In genomic region chr7:124707143-124707542, GRCm38 (mm10) we compare ENCODE assay signal across 24 mouse cellular contexts.
DNase-seq lines count a peak whose midpoint lies in the region; ATAC-seq lines count a peak whose summit lies in the region.
"Had no signal": no experiment of that assay in that cellular context is flagged by ENCODE, and none has a peak within 500 bp of the region (broad histone marks: within the 10 kb centered on the region; RNA-seq: fewer than 3 reads in every experiment).

No protein-coding gene starts in this region.

- peak; percentile 20 for DNase-seq in embryonic facial prominence, embryonic 14.5 days (ENCODE audit: low spot score)
- no peak for DNase-seq in embryonic facial prominence, embryonic 10.5 days (ENCODE audit: low spot score)
- peak; percentile 6 to 13 for DNase-seq in heart, adult 18-20 months
- DNase-seq in heart, adult 8-10 months (ENCODE audit: low spot score) = no peak
- DNase-seq in kidney, postnatal 25 days = no peak
- DNase-seq in kidney, postnatal 10 days = peak; percentile 13
- DNase-seq: adrenal gland, adult 8-10 months; adrenal gland, postnatal 25 days; cerebellum, adult 11-12 months; cerebellum, adult 8-10 months; cerebellum, postnatal 10 days; cerebellum, postnatal 36 days; embryo, embryonic 11 days; forebrain, postnatal 0 days; gastrocnemius, postnatal 10 days; heart, adult 2 months had no signal

- 42% methylated on average over 3 of the region's 3 CpGs for WGBS in embryonic facial prominence, embryonic 14.5 days
- 38% methylated on average over 3 of the region's 3 CpGs for WGBS in embryonic facial prominence, embryonic 10.5 days
- 17% methylated on average over 3 of the region's 3 CpGs for WGBS in kidney, embryonic 15.5 days
- 38% methylated on average over 3 of the region's 3 CpGs for WGBS in neural tube, embryonic 15.5 days

- no peaks in the 10 kb centered on the region for H3K4me1 ChIP-seq in embryonic facial prominence, embryonic 14.5 days (ENCODE audit: control insufficient read depth, insufficient read depth, low read length)
- H3K4me1 ChIP-seq in embryonic facial prominence, embryonic 10.5 days = no peaks in the 10 kb centered on the region
- peaks cover 13% of the 10 kb centered on the region for H3K4me1 ChIP-seq in kidney, embryonic 15.5 days
- H3K4me1 ChIP-seq in neural tube, embryonic 15.5 days = peaks cover 22% of the 10 kb centered on the region
- H3K4me1 ChIP-seq: embryonic facial prominence, embryonic 15.5 days had no signal

- no peaks in the 10 kb centered on the region for H3K9me3 ChIP-seq in embryonic facial prominence, embryonic 14.5 days (ENCODE audit: control insufficient read depth, low read length)
- H3K9me3 ChIP-seq in embryonic facial prominence, embryonic 10.5 days = no peaks in the 10 kb centered on the region
- H3K9me3 ChIP-seq in kidney, embryonic 15.5 days (replicated peaks) = no peaks in the 10 kb centered on the region
- no peaks in the 10 kb centered on the region for H3K9me3 ChIP-seq in neural tube, embryonic 15.5 days (replicated peaks)
- H3K9me3 ChIP-seq: embryonic facial prominence, embryonic 15.5 days; hindbrain, embryonic 12.5 days; hindbrain, embryonic 15.5 days had no signal

- H3K4me3 ChIP-seq in embryonic facial prominence, embryonic 14.5 days (ENCODE audit: low read depth, low read length) = no peak overlapping the region
- no peak overlapping the region for H3K4me3 ChIP-seq in embryonic facial prominence, embryonic 10.5 days
- no peak overlapping the region for H3K4me3 ChIP-seq in kidney, embryonic 15.5 days (replicated peaks)
- no peak overlapping the region for H3K4me3 ChIP-seq in neural tube, embryonic 15.5 days (replicated peaks)
- H3K4me3 ChIP-seq: embryonic facial prominence, embryonic 15.5 days; heart, adult 2 months; hindbrain, embryonic 12.5 days; hindbrain, embryonic 15.5 days had no signal

- H3K9ac ChIP-seq in embryonic facial prominence, embryonic 14.5 days (ENCODE audit: low read depth, low read length) = no peak overlapping the region
- no peak overlapping the region for H3K9ac ChIP-seq in kidney, embryonic 15.5 days
- no peak overlapping the region for H3K9ac ChIP-seq in neural tube, embryonic 15.5 days (replicated peaks)
- H3K9ac ChIP-seq: embryonic facial prominence, embryonic 15.5 days; forebrain, postnatal 0 days; hindbrain, embryonic 12.5 days; hindbrain, embryonic 15.5 days had no signal

- H3K27me3 ChIP-seq in embryonic facial prominence, embryonic 14.5 days (replicated peaks; ENCODE audit: control insufficient read depth, insufficient read depth, low read length) = no peaks in the 10 kb centered on the region
- no peaks in the 10 kb centered on the region for H3K27me3 ChIP-seq in embryonic facial prominence, embryonic 10.5 days (replicated peaks; ENCODE audit: low read depth, poor library complexity, severe bottlenecking)
- H3K27me3 ChIP-seq in kidney, embryonic 15.5 days = no peaks in the 10 kb centered on the region
- H3K27me3 ChIP-seq in neural tube, embryonic 15.5 days (replicated peaks) = no peaks in the 10 kb centered on the region
- H3K27me3 ChIP-seq: embryonic facial prominence, embryonic 15.5 days; hindbrain, embryonic 12.5 days; hindbrain, embryonic 15.5 days had no signal

- ATAC-seq in embryonic facial prominence, embryonic 14.5 days (ENCODE audit: low read depth) = no peak
- ATAC-seq in kidney, embryonic 15.5 days (replicated peaks; ENCODE audit: low FRiP score) = 0 out of 2 replicates have a peak, but pooled peaks have one; percentile 40
- ATAC-seq in neural tube, embryonic 15.5 days (ENCODE audit: low FRiP score) = no peak
- ATAC-seq: activated CD4-positive, CD25-positive, alpha-beta regulatory T cell, adult 4 months; forebrain, embryonic 14.5 days; forebrain, postnatal 0 days had no signal

- no peak overlapping the region for H3K27ac ChIP-seq in embryonic facial prominence, embryonic 14.5 days (replicated peaks; ENCODE audit: low read depth, low read length)
- H3K27ac ChIP-seq in embryonic facial prominence, embryonic 10.5 days (replicated peaks) = no peak overlapping the region
- no peak overlapping the region for H3K27ac ChIP-seq in kidney, embryonic 15.5 days
- no peak overlapping the region for H3K27ac ChIP-seq in neural tube, embryonic 15.5 days (replicated peaks)
- H3K27ac ChIP-seq: embryonic facial prominence, embryonic 15.5 days; heart, adult 2 months; hindbrain, embryonic 12.5 days; hindbrain, embryonic 15.5 days had no signal

- H3K4me2 ChIP-seq in embryonic facial prominence, embryonic 14.5 days (ENCODE audit: low read depth, low read length) = no peak overlapping the region
- no peak overlapping the region for H3K4me2 ChIP-seq in kidney, embryonic 15.5 days
- no peak overlapping the region for H3K4me2 ChIP-seq in neural tube, embryonic 15.5 days
- H3K4me2 ChIP-seq: embryonic facial prominence, embryonic 15.5 days; heart, embryonic 11.5 days; hindbrain, embryonic 12.5 days; hindbrain, embryonic 15.5 days had no signal

- H3K36me3 ChIP-seq in embryonic facial prominence, embryonic 14.5 days (ENCODE audit: control insufficient read depth, insufficient read depth, low read length) = no peaks in the 10 kb centered on the region
- no peaks in the 10 kb centered on the region for H3K36me3 ChIP-seq in embryonic facial prominence, embryonic 10.5 days (replicated peaks)
- H3K36me3 ChIP-seq in kidney, embryonic 15.5 days = no peaks in the 10 kb centered on the region
- H3K36me3 ChIP-seq in neural tube, embryonic 15.5 days = no peaks in the 10 kb centered on the region
- H3K36me3 ChIP-seq: embryonic facial prominence, embryonic 15.5 days; hindbrain, embryonic 12.5 days; hindbrain, embryonic 15.5 days had no signal

Comparison
In these comparisons a context has a peak if more than half of its experiments do, and no peak if none do; other contexts are left out.
1. DNase-seq: peak in embryonic facial prominence, embryonic 14.5 days (single experiment), heart, adult 18-20 months (2 of 2) and kidney, postnatal 10 days (single experiment); none in embryonic facial prominence, embryonic 10.5 days (single experiment), heart, adult 8-10 months (single experiment) and kidney, postnatal 25 days (0 of 2).